Mouse (Mus musculus) heart, postnatal 0 days (tissue): ENCODE results near the gene Hrk.

Source experiments
- CTCF ChIP-seq: IDR thresholded peaks from 2 replicates; pipeline ENCODE4 v1.5.1; 2016; ENCODE audit warnings: antibody characterized with exemption, control low read depth, low read depth
- EP300 ChIP-seq: IDR thresholded peaks from 2 replicates; pipeline ENCODE4 v1.6.1; 2016; ENCODE audit warnings: antibody characterized with exemption, low read depth

DNA sequence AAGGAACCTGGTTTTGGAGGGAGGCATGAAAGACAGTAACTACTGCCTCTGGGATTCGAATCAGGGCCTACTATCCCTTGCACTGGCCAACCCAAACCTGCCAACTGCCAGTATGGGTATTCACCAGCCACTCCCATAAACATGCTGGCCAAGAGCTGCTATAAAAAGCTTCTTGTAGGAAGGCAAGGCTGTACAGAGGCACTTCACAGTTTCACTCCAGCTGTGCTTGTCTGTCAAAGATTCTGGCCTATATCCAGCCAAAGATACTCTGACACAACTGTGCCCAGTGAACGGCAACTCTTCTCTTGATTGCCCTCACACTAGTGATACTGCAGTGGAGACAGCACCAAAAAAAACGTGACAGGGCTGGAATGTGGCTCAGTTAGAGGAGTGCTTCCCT lies 14.7 kb upstream of the Hrk start:
- TF ChIP-seq EP300 (no peak), CTCF (no peak)
